Mouse (Mus musculus): ENCODE results near the gene Exd1. TPM values are rescaled to one million over a fixed set of nuclear protein-coding genes. Genes with fewer than 3 reads are reported as not detected.

The Exd1 gene
- polyA plus RNA-seq, 1 experiment from 2014 or later: 0.14 TPM

DNA sequence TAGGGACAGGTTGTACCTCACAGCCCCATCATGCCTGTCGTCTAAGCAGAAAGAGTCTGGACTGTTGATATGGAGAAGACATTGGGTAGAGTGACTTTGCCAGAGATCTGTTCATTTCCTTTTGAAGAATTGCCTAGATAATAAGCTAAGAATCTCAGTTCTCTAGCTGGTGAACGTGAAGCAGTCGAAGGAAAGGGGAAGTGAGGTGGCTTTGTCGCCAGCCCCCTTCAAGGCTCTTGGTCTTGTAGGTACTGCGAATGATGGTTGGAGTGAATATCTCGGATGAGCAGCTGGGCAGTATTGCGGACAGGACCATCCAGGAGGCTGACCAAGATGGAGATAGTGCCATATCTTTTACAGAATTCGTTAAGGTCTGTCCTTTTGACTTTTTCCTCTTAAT is 36.9 kb upstream of the Exd1 start:
- H3K36me3 ChIP-seq (ENCODE audit: control insufficient read depth, insufficient read depth, low read length): 0 out of 2 replicates have a peak, but pooled peaks cover 6% of the 10 kb centered on the region
- H3K4me1 ChIP-seq (ENCODE audit: control insufficient read depth in 2 of 2, insufficient read depth in 2 of 2, low read length in 2 of 2): 0 out of 4 replicates have a peak, but pooled peaks cover 0 to 4% of the 10 kb centered on the region in 2 experiments
- no peak for ATAC-seq (ENCODE audit: insufficient number of reproducible peaks, insufficient read depth, low FRiP score, low read depth)
- no peak overlapping the region for H3K9ac ChIP-seq (ENCODE audit: low read length)
- no peaks in the 10 kb centered on the region for H3K27me3 ChIP-seq (ENCODE audit: control insufficient read depth, insufficient read depth, low read length)
- H3K4me3 ChIP-seq (ENCODE audit: control insufficient read depth in 1 of 2, insufficient read depth in 1 of 2, low read depth in 1 of 2, low read length in 2 of 2): no peak overlapping the region
- no peak overlapping the region for H3K27ac ChIP-seq (replicated peaks in 1 of 2; ENCODE audit: control insufficient read depth in 1 of 2, insufficient read depth in 1 of 2, low read depth in 2 of 2, low read length in 2 of 2)
- no peak overlapping the region for H3K4me2 ChIP-seq (ENCODE audit: low read length)
- no peaks in the 10 kb centered on the region for H3K9me3 ChIP-seq (ENCODE audit: control insufficient read depth, low read length)
- WGBS: 87% methylated on average over 8 of the region's 8 CpGs

- 38% methylated on average over 2 of the region's 2 CpGs for WGBS
- Histone ChIP-seq H3K9me3 (ENCODE audit: control insufficient read depth, low read length) (no peaks in the 10 kb centered on the region), H3K4me1 (ENCODE audit: control insufficient read depth in 2 of 2, insufficient read depth in 2 of 2, low read length in 2 of 2) (0 out of 4 replicates have a peak, but pooled peaks cover 0 to 4% of the 10 kb centered on the region in 2 experiments), H3K36me3 (ENCODE audit: control insufficient read depth, insufficient read depth, low read length) (0 out of 2 replicates have a peak, but pooled peaks cover 9% of the 10 kb centered on the region), H3K27ac (replicated peaks in 1 of 2; ENCODE audit: control insufficient read depth in 1 of 2, insufficient read depth in 1 of 2, low read depth in 2 of 2, low read length in 2 of 2) (no peak overlapping the region), H3K27me3 (ENCODE audit: control insufficient read depth, insufficient read depth, low read length) (no peaks in the 10 kb centered on the region), H3K4me2 (ENCODE audit: low read length) (no peak overlapping the region), H3K9ac (ENCODE audit: low read length) (no peak overlapping the region), H3K4me3 (ENCODE audit: control insufficient read depth in 1 of 2, insufficient read depth in 1 of 2, low read depth in 1 of 2, low read length in 2 of 2) (no peak overlapping the region)
- ATAC-seq (ENCODE audit: insufficient number of reproducible peaks, insufficient read depth, low FRiP score, low read depth): no peak
Measured at GRCm38 (mm10) chr2:119583439-119583838, 36.0 kb upstream of the Exd1 start.

DNA sequence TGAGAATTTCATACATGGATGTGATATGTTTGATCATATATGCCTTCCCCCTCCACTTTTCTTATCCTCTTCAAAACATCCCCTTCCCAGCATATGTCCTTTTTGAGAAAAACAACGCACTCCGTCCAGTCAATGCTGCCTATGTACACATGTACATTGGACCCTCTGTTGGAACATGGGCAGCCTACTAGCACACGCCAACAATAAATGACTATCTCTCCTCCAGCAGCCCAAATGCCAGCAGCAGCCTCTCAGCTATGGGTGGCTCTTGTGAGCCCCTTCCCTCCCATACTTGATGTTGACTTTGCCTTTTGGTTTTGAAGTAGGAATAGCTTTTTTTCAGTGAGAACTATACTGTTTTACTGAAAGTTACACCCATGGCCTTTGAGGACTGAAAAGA is 34.1 kb upstream of the Exd1 start:
- no peak overlapping the region for H3K9ac ChIP-seq (ENCODE audit: low read length)
- H3K4me1 ChIP-seq (ENCODE audit: control insufficient read depth in 2 of 2, insufficient read depth in 2 of 2, low read length in 2 of 2): 0 out of 4 replicates have a peak, but pooled peaks cover 0 to 4% of the 10 kb centered on the region in 2 experiments
- H3K27ac ChIP-seq (replicated peaks in 1 of 2; ENCODE audit: control insufficient read depth in 1 of 2, insufficient read depth in 1 of 2, low read depth in 2 of 2, low read length in 2 of 2): no peak overlapping the region
- no peak overlapping the region for H3K4me3 ChIP-seq (ENCODE audit: control insufficient read depth in 1 of 2, insufficient read depth in 1 of 2, low read depth in 1 of 2, low read length in 2 of 2)
- no peaks in the 10 kb centered on the region for H3K9me3 ChIP-seq (ENCODE audit: control insufficient read depth, low read length)
- ATAC-seq (ENCODE audit: insufficient number of reproducible peaks, insufficient read depth, low FRiP score, low read depth): no peak
- no peak overlapping the region for H3K4me2 ChIP-seq (ENCODE audit: low read length)
- WGBS: 93% methylated on average over 3 of the region's 3 CpGs
- peaks cover 9% of the 10 kb centered on the region; the same call in 1 of the 2 replicates for H3K36me3 ChIP-seq (ENCODE audit: control insufficient read depth, insufficient read depth, low read length)
- H3K27me3 ChIP-seq (ENCODE audit: control insufficient read depth, insufficient read depth, low read length): no peaks in the 10 kb centered on the region

DNA sequence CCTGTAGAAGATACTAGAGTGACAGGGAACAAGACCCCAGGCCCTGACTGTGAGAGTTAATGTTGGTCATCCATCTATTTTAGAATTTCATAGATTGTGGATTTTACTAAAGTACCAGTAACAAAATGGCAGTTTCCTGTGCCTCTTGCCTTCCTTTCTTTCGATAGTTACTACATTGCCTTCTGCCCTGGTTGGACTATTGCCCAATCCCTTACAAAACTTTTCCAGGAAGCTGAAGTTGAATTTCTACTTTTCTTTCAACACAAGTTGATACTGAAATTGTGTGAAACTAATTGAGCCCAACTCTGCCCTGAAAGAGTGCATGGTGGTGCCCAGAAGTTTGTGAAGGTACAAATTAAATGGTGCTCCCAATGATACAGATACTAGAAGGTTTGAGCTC is 25.0 kb upstream of the Exd1 start:
- no peak for ATAC-seq (ENCODE audit: insufficient number of reproducible peaks, insufficient read depth, low FRiP score, low read depth)
- no peak overlapping the region for H3K9ac ChIP-seq (ENCODE audit: low read length)
- H3K27me3 ChIP-seq (ENCODE audit: control insufficient read depth, insufficient read depth, low read length): no peaks in the 10 kb centered on the region
- H3K4me1 ChIP-seq (ENCODE audit: control insufficient read depth in 2 of 2, insufficient read depth in 2 of 2, low read length in 2 of 2): no peaks in the 10 kb centered on the region
- WGBS: 76% methylated on average over 1 of the region's 1 CpGs
- H3K4me2 ChIP-seq (ENCODE audit: low read length): no peak overlapping the region
- peaks cover 21% of the 10 kb centered on the region for H3K36me3 ChIP-seq (ENCODE audit: control insufficient read depth, insufficient read depth, low read length)
- H3K27ac ChIP-seq (replicated peaks in 1 of 2; ENCODE audit: control insufficient read depth in 1 of 2, insufficient read depth in 1 of 2, low read depth in 2 of 2, low read length in 2 of 2): no peak overlapping the region
- no peak overlapping the region for H3K4me3 ChIP-seq (ENCODE audit: control insufficient read depth in 1 of 2, insufficient read depth in 1 of 2, low read depth in 1 of 2, low read length in 2 of 2)
- no peaks in the 10 kb centered on the region for H3K9me3 ChIP-seq (ENCODE audit: control insufficient read depth, low read length)

DNA sequence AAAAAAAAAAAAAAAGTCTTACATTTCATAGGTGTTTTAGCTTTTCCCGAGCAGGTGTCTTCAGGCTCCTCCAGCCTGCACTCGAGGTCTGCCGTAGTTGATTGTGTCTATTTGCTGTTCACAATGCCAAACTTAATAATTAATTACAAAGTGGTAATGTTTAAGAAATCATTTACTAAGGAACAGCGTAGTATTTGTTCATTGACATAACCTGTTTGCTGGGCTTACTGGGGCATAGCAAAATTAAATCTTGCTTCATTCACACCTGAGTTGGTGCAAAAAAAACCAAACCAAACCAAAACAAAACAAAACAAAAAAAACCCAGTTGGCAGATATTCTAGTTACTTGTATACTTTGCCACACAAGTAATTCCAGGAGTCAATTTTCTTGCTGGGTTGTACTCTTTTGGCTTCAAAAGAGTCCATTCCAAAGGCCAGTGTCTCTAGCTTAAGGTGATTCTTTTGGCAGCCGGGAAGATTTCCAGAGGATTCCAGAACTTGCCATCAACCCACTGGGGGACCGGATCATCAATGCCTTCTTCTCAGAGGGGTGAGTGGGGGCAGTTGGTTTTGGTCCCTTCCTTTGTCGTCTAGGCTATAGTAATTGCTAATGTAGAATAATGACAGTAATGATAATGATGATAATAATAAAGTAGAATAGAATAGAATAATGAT is 18.9 kb upstream of the Exd1 start:
- H3K9me3 ChIP-seq (ENCODE audit: control insufficient read depth, low read length): no peaks in the 10 kb centered on the region
- H3K4me2 ChIP-seq (ENCODE audit: low read length): no peak overlapping the region
- no peak overlapping the region for H3K27ac ChIP-seq (replicated peaks in 1 of 2; ENCODE audit: control insufficient read depth in 1 of 2, insufficient read depth in 1 of 2, low read depth in 2 of 2, low read length in 2 of 2)
- H3K4me1 ChIP-seq (ENCODE audit: control insufficient read depth in 2 of 2, insufficient read depth in 2 of 2, low read length in 2 of 2): no peaks in the 10 kb centered on the region
- 87% methylated on average over 7 of the region's 7 CpGs for WGBS
- no peak overlapping the region for H3K4me3 ChIP-seq (ENCODE audit: control insufficient read depth in 1 of 2, insufficient read depth in 1 of 2, low read depth in 1 of 2, low read length in 2 of 2)
- ATAC-seq (ENCODE audit: insufficient number of reproducible peaks, insufficient read depth, low FRiP score, low read depth): no peak
- H3K36me3 ChIP-seq (ENCODE audit: control insufficient read depth, insufficient read depth, low read length): peaks cover 28% of the 10 kb centered on the region
- H3K9ac ChIP-seq (ENCODE audit: low read length): no peak overlapping the region
- no peaks in the 10 kb centered on the region for H3K27me3 ChIP-seq (ENCODE audit: control insufficient read depth, insufficient read depth, low read length)

- no peak overlapping the region for H3K9ac ChIP-seq (ENCODE audit: low read length)
- no peaks in the 10 kb centered on the region for H3K27me3 ChIP-seq (ENCODE audit: control insufficient read depth, insufficient read depth, low read length)
- H3K36me3 ChIP-seq (ENCODE audit: control insufficient read depth, insufficient read depth, low read length): peaks cover 31% of the 10 kb centered on the region
- H3K4me1 ChIP-seq (ENCODE audit: control insufficient read depth in 2 of 2, insufficient read depth in 2 of 2, low read length in 2 of 2): no peaks in the 10 kb centered on the region
- ATAC-seq (ENCODE audit: insufficient number of reproducible peaks, insufficient read depth, low FRiP score, low read depth): no peak
- H3K27ac ChIP-seq (replicated peaks in 1 of 2; ENCODE audit: control insufficient read depth in 1 of 2, insufficient read depth in 1 of 2, low read depth in 2 of 2, low read length in 2 of 2): no peak overlapping the region
- 84% methylated on average over 4 of the region's 4 CpGs for WGBS
- no peak overlapping the region for H3K4me2 ChIP-seq (ENCODE audit: low read length)
- no peaks in the 10 kb centered on the region for H3K9me3 ChIP-seq (ENCODE audit: control insufficient read depth, low read length)
- no peak overlapping the region for H3K4me3 ChIP-seq (ENCODE audit: control insufficient read depth in 1 of 2, insufficient read depth in 1 of 2, low read depth in 1 of 2, low read length in 2 of 2)
Measured at GRCm38 (mm10) chr2:119565284-119565683, 17.9 kb upstream of the Exd1 start.

- no peak overlapping the region for H3K4me3 ChIP-seq (ENCODE audit: control insufficient read depth in 1 of 2, insufficient read depth in 1 of 2, low read depth in 1 of 2, low read length in 2 of 2)
- H3K36me3 ChIP-seq (ENCODE audit: control insufficient read depth, insufficient read depth, low read length): peaks cover 26% of the 10 kb centered on the region
- no peaks in the 10 kb centered on the region for H3K4me1 ChIP-seq (ENCODE audit: control insufficient read depth in 2 of 2, insufficient read depth in 2 of 2, low read length in 2 of 2)
- H3K4me2 ChIP-seq (ENCODE audit: low read length): no peak overlapping the region
- no peak for ATAC-seq (ENCODE audit: insufficient number of reproducible peaks, insufficient read depth, low FRiP score, low read depth)
- H3K9me3 ChIP-seq (ENCODE audit: control insufficient read depth, low read length): no peaks in the 10 kb centered on the region
- 84% methylated on average over 3 of the region's 3 CpGs for WGBS
- H3K27ac ChIP-seq (replicated peaks in 1 of 2; ENCODE audit: control insufficient read depth in 1 of 2, insufficient read depth in 1 of 2, low read depth in 2 of 2, low read length in 2 of 2): no peak overlapping the region
- H3K27me3 ChIP-seq (ENCODE audit: control insufficient read depth, insufficient read depth, low read length): no peaks in the 10 kb centered on the region
- no peak overlapping the region for H3K9ac ChIP-seq (ENCODE audit: low read length)
Measured at GRCm38 (mm10) chr2:119561794-119562193, 14.4 kb upstream of the Exd1 start.

Measured in heart, embryonic 14.5 days (tissue).